10 mouse cellular contexts compared by ENCODE assay signal in genomic region chr15:80175316-80175715, GRCm38 (mm10). TPM values are rescaled to one million over a fixed set of nuclear protein-coding genes. Genes with fewer than 3 reads are reported as not detected.
DNase-seq lines count a peak whose midpoint lies in the region; ATAC-seq and TF ChIP-seq lines count a peak whose summit lies in the region.
"Had no signal": no experiment of that assay in that cellular context is flagged by ENCODE, and none has a peak within 500 bp of the region (broad histone marks: within the 10 kb centered on the region; RNA-seq: fewer than 3 reads in every experiment).

No protein-coding gene starts in this region.

- no peak for ATAC-seq in intestine, postnatal 0 days
- ATAC-seq in neural tube, embryonic 15.5 days (ENCODE audit: low FRiP score) = no peak
- ATAC-seq in granulocyte monocyte progenitor cell, adult 5-6 weeks (replicated peaks; ENCODE audit: poor library complexity, severe bottlenecking) = no peak
- ATAC-seq: activated CD4-positive, CD25-positive, alpha-beta regulatory T cell, adult 4 months had no signal

- no peak for TF ChIP-seq CTCF in left cerebral cortex, adult 2 months (IDR thresholded peaks at IDR 0.05)
- TF ChIP-seq CTCF in intestine, postnatal 0 days (IDR thresholded peaks at IDR 0.05; ENCODE audit: low read depth) = no peak

- DNase-seq in left cerebral cortex, adult 2 months (ENCODE audit: extremely low spot score in 1 of 2, low spot score in 2 of 2) = no peak
- no peak for DNase-seq in left cerebral cortex, adult 8-10 months (ENCODE audit: low spot score in 2 of 2)
- DNase-seq in forebrain, embryonic 10.5 days (ENCODE audit: extremely low spot score, low spot score) = no peak
- no peak for DNase-seq in left cerebral cortex, adult 9 months (ENCODE audit: low spot score in 2 of 2)
- DNase-seq in heart, adult 8-10 months (ENCODE audit: low spot score) = no peak
- DNase-seq: heart, postnatal 10 days had no signal

- H3K9ac ChIP-seq in intestine, postnatal 0 days (ENCODE audit: low read depth, low read length) = no peak overlapping the region
- peak overlapping the region; percentile 94 for H3K9ac ChIP-seq in neural tube, embryonic 15.5 days (replicated peaks)

- peaks cover 55% of the 10 kb centered on the region for H3K4me1 ChIP-seq in forebrain, embryonic 10.5 days
- no peaks in the 10 kb centered on the region; the same call in 1 of the 2 replicates for H3K4me1 ChIP-seq in intestine, postnatal 0 days (replicated peaks; ENCODE audit: control insufficient read depth, insufficient read depth, low read length)
- H3K4me1 ChIP-seq in neural tube, embryonic 15.5 days = peaks cover 65% of the 10 kb centered on the region

- H3K27me3 ChIP-seq in forebrain, embryonic 10.5 days (ENCODE audit: poor library complexity, severe bottlenecking) = peaks cover 28% of the 10 kb centered on the region
- H3K27me3 ChIP-seq in intestine, postnatal 0 days (replicated peaks; ENCODE audit: control insufficient read depth, insufficient read depth, low read length) = no peaks in the 10 kb centered on the region
- H3K27me3 ChIP-seq in neural tube, embryonic 15.5 days (replicated peaks) = no peaks in the 10 kb centered on the region

- H3K4me2 ChIP-seq in intestine, postnatal 0 days (replicated peaks; ENCODE audit: low read depth) = 0 out of 2 replicates have a peak overlapping the region, but pooled peaks have one; percentile 93
- peak overlapping the region; percentile 64 for H3K4me2 ChIP-seq in neural tube, embryonic 15.5 days

- peak overlapping the region; percentile 97 for H3K4me3 ChIP-seq in left cerebral cortex, adult 2 months
- H3K4me3 ChIP-seq in forebrain, embryonic 10.5 days = peak overlapping the region; percentile 98
- no peak overlapping the region for H3K4me3 ChIP-seq in intestine, postnatal 0 days (ENCODE audit: low read depth, low read length)
- H3K4me3 ChIP-seq in neural tube, embryonic 15.5 days (replicated peaks) = peak overlapping the region; percentile 94

- WGBS in forebrain, embryonic 10.5 days = 79% methylated on average over 9 of the region's 9 CpGs
- 81% methylated on average over 9 of the region's 9 CpGs for WGBS in intestine, postnatal 0 days
- WGBS in neural tube, embryonic 15.5 days = 54% methylated on average over 9 of the region's 9 CpGs

- H3K36me3 ChIP-seq in forebrain, embryonic 10.5 days (replicated peaks) = no peaks in the 10 kb centered on the region; the same call in 1 of the 2 replicates
- no peaks in the 10 kb centered on the region for H3K36me3 ChIP-seq in intestine, postnatal 0 days (ENCODE audit: control insufficient read depth, insufficient read depth)
- no peaks in the 10 kb centered on the region for H3K36me3 ChIP-seq in neural tube, embryonic 15.5 days

- intact Hi-C loops in left cerebral cortex, adult 2 months (cut with DNase I) = no loop called here

- no peaks in the 10 kb centered on the region for H3K9me3 ChIP-seq in forebrain, embryonic 10.5 days
- no peaks in the 10 kb centered on the region for H3K9me3 ChIP-seq in intestine, postnatal 0 days (ENCODE audit: control insufficient read depth)
- H3K9me3 ChIP-seq in neural tube, embryonic 15.5 days (replicated peaks) = no peaks in the 10 kb centered on the region

- H3K27ac ChIP-seq in left cerebral cortex, adult 2 months = no peak overlapping the region
- H3K27ac ChIP-seq in forebrain, embryonic 10.5 days = no peak overlapping the region
- no peak overlapping the region for H3K27ac ChIP-seq in intestine, postnatal 0 days (ENCODE audit: low read depth, low read length)
- peak overlapping the region; percentile 95; the same call in 1 of the 2 replicates for H3K27ac ChIP-seq in neural tube, embryonic 15.5 days (replicated peaks)

RNA-seq across cellular contexts. Expression of gene Mgat3, which starts 1.8 kb away (rescaled TPM):
- 100 to 1,000 TPM; 119 to 129 TPM for total RNA-seq in left cerebral cortex, adult 2 months (2021)
- 100 to 1,000 TPM; 118 to 134 (median 124) TPM for total RNA-seq in left cerebral cortex, adult 8-10 months (2022)
- 5.1 and 5.9 TPM in 2 replicates for polyA plus RNA-seq in forebrain, embryonic 10.5 days (2016; fragmentation: Nextera tagmentation; extraction: Ambion mirVana)
- 12.2 and 13.1 TPM in 2 replicates for polyA plus RNA-seq in intestine, postnatal 0 days (2015; fragmentation: Nextera tagmentation; extraction: Ambion mirVana)
- 15.8 and 17.5 TPM in 2 replicates for polyA plus RNA-seq in neural tube, embryonic 15.5 days (2015; fragmentation: Nextera tagmentation; extraction: Ambion mirVana)
- total RNA-seq in granulocyte monocyte progenitor cell, adult 5-6 weeks (2014; fragmentation: Nextera tagmentation) = not detected in 2 replicates
- not detected in 2 replicates for total RNA-seq in granulocyte monocyte progenitor cell, adult 5-6 weeks (2017)
- total RNA-seq in heart, adult 8-10 months (2022) = 1 to 10 TPM; 2.9 to 6.2 (median 4.5) TPM

RNA-seq across cellular contexts. Expression of gene Tab1, which starts 42.4 kb away (rescaled TPM):
- total RNA-seq in left cerebral cortex, adult 2 months (2021) = 10 to 100 TPM; 23.7 to 26.4 TPM
- 10 to 100 TPM; 24.4 to 30.0 (median 26.9) TPM for total RNA-seq in left cerebral cortex, adult 8-10 months (2022)
- polyA plus RNA-seq in forebrain, embryonic 10.5 days (2016; fragmentation: Nextera tagmentation; extraction: Ambion mirVana) = 40.8 and 42.8 TPM in 2 replicates
- 12.6 and 13.6 TPM in 2 replicates for polyA plus RNA-seq in intestine, postnatal 0 days (2015; fragmentation: Nextera tagmentation; extraction: Ambion mirVana)
- 35.9 and 37.4 TPM in 2 replicates for polyA plus RNA-seq in neural tube, embryonic 15.5 days (2015; fragmentation: Nextera tagmentation; extraction: Ambion mirVana)
- total RNA-seq in granulocyte monocyte progenitor cell, adult 5-6 weeks (2014; fragmentation: Nextera tagmentation) = 15.0 and 22.3 TPM in 2 replicates
- total RNA-seq in granulocyte monocyte progenitor cell, adult 5-6 weeks (2017) = 13.0 and 21.3 TPM in 2 replicates
- 10 to 100 TPM; 17.7 to 24.7 (median 23.3) TPM for total RNA-seq in heart, adult 8-10 months (2022)

RNA-seq across cellular contexts. Expression of gene Mief1, which starts 58.5 kb away (rescaled TPM):
- total RNA-seq in left cerebral cortex, adult 2 months (2021) = 10 to 100 TPM; 32.3 to 33.9 TPM
- 10 to 100 TPM; 30.2 to 33.7 (median 30.9) TPM for total RNA-seq in left cerebral cortex, adult 8-10 months (2022)
- 44.3 and 48.2 TPM in 2 replicates for polyA plus RNA-seq in forebrain, embryonic 10.5 days (2016; fragmentation: Nextera tagmentation; extraction: Ambion mirVana)
- polyA plus RNA-seq in intestine, postnatal 0 days (2015; fragmentation: Nextera tagmentation; extraction: Ambion mirVana) = 12.0 and 14.2 TPM in 2 replicates
- 33.3 and 34.5 TPM in 2 replicates for polyA plus RNA-seq in neural tube, embryonic 15.5 days (2015; fragmentation: Nextera tagmentation; extraction: Ambion mirVana)
- 20.3 and 31.4 TPM in 2 replicates for total RNA-seq in granulocyte monocyte progenitor cell, adult 5-6 weeks (2014; fragmentation: Nextera tagmentation)
- 19.2 and 20.8 TPM in 2 replicates for total RNA-seq in granulocyte monocyte progenitor cell, adult 5-6 weeks (2017)
- total RNA-seq in heart, adult 8-10 months (2022) = 10 to 100 TPM; 27.0 to 30.7 (median 28.7) TPM

Comparison
In these comparisons a context has a peak if more than half of its experiments do, and no peak if none do; other contexts are left out.
1. RNA of gene Mgat3, which starts 1.8 kb away (total RNA-seq): 119 to 129 TPM in left cerebral cortex, adult 2 months and 118 to 134 TPM in left cerebral cortex, adult 8-10 months; 2.9 to 6.2 TPM in heart, adult 8-10 months and not detected in granulocyte monocyte progenitor cell, adult 5-6 weeks; every median in the first group is over 10 times any median in the second.